Mouse (Mus musculus) thymus, adult 2 months (tissue): ENCODE results near the gene Gm973.

ENCODE experiments used
- CTCF ChIP-seq: fragments of 200-500 bp; IDR thresholded peaks from 2 replicates; pipeline ENCODE4 v1.5.1; 2012; ENCODE audit warnings: mild to moderate bottlenecking, control low read depth, low read length, moderate library complexity, borderline replicate concordance; ENCODE audit not compliant: control insufficient read depth, poor library complexity, insufficient read depth; ENCODE audit errors: extremely low read depth
- POLR2A ChIP-seq: fragments of 200-500 bp; IDR thresholded peaks from 2 replicates; pipeline ENCODE4 v1.6.1; 2012; ENCODE audit warnings: mild to moderate bottlenecking, low read length, control low read depth, moderate library complexity; ENCODE audit not compliant: control insufficient read depth, poor library complexity, insufficient read depth; ENCODE audit errors: extremely low read depth

GRCm38 (mm10) chr1:59615021-59615420 lies 99.0 kb downstream of the Gm973 start:
- TF ChIP-seq CTCF (no peak), POLR2A (no peak)
